Mouse (Mus musculus) intestine, embryonic 15.5 days (tissue): ENCODE measurements around the gene Tmprss6. TPM values are rescaled to one million over a fixed set of nuclear protein-coding genes. Genes with fewer than 3 reads are reported as not detected.

Experiments
- ATAC-seq: fragments of 200-750 bp; cut with Nextera tagmentation; 2 replicates; pipeline ENCODE4 v1.8.0; 2017; ENCODE audit warnings: moderate TSS enrichment, moderate library complexity
- H3K27ac ChIP-seq: fragments of 300-500 bp; sonication (generic); 2 replicates; pipeline ENCODE4 v1.5.1; 2015; ENCODE audit warnings: mild to moderate bottlenecking, inconsistent platforms
- H3K27me3 ChIP-seq: fragments of 300-500 bp; sonication (generic); replicated peaks from 2 replicates; pipeline ENCODE4 v1.6.1; 2015; ENCODE audit warnings: inconsistent platforms
- H3K36me3 ChIP-seq: fragments of 300-500 bp; sonication (generic); 2 replicates; pipeline ENCODE4 v1.6.1; 2015; ENCODE audit warnings: inconsistent platforms
- H3K4me1 ChIP-seq: fragments of 300-500 bp; sonication (generic); replicated peaks from 2 replicates; pipeline ENCODE4 v1.6.1; 2015; ENCODE audit warnings: inconsistent platforms
- H3K4me2 ChIP-seq: fragments of 300-500 bp; sonication (generic); replicated peaks from 2 replicates; pipeline ENCODE4 v1.6.1; 2015; ENCODE audit warnings: mild to moderate bottlenecking, inconsistent platforms
- H3K4me3 ChIP-seq: fragments of 300-500 bp; sonication (generic); replicated peaks from 2 replicates; pipeline ENCODE4 v1.5.1; 2015; ENCODE audit warnings: inconsistent platforms
- H3K9ac ChIP-seq: fragments of 300-500 bp; sonication (generic); 2 replicates; pipeline ENCODE4 v1.6.1; 2015; ENCODE audit warnings: inconsistent platforms
- H3K9me3 ChIP-seq: fragments of 300-500 bp; sonication (generic); 2 replicates; pipeline ENCODE4 v1.6.1; 2016; ENCODE audit warnings: inconsistent platforms
- WGBS: fragments of 180-500 bp; shearing (Covaris S2); methylation state at CpG from one replicate; pipeline ENCODE4 v1.1.7; 2015; 5-methylcytosine and 5-hydroxymethylcytosine counted together
- polyA plus RNA-seq: library from polyadenylated mRNA; unstranded; fragments of >200 nt; fragmentation: Nextera tagmentation; extraction: Ambion mirVana; gene quantifications from 2 replicates; pipeline ENCODE4 v1.2.1, GENCODE M21; 2015

Gene Tmprss6
- polyA plus RNA-seq, 1 experiment from 2014 or later = 0.39 TPM

- H3K4me1 ChIP-seq = peaks cover 10% of the 10 kb centered on the region
- 2% methylated on average over 52 of the region's 52 CpGs for WGBS
- H3K36me3 ChIP-seq = no peaks in the 10 kb centered on the region; the same call in 1 of the 2 replicates
- no peaks in the 10 kb centered on the region for H3K9me3 ChIP-seq
- ATAC-seq = peak; percentile 82
- H3K27ac ChIP-seq = peak within 1 kb of the TSS; percentile 68
- H3K27me3 ChIP-seq = peaks cover 46% of the 10 kb centered on the region
- peak within 1 kb of the TSS; percentile 57 for H3K4me3 ChIP-seq
- peak within 1 kb of the TSS; percentile 56 for H3K9ac ChIP-seq
- H3K4me2 ChIP-seq = peak within 1 kb of the TSS; percentile 71
Observed at GRCm38 (mm10) chr15:78428391-78429138, 39.9 kb downstream of the Tmprss6 start, which contains the start of gene Kctd17. Gene Kctd17, plus strand, starts transcription at chr15:78428564.

- no peak overlapping the region for H3K4me3 ChIP-seq
- no peak for ATAC-seq
- no peak overlapping the region for H3K27ac ChIP-seq
- 56% methylated on average over 4 of the region's 4 CpGs for WGBS
- H3K36me3 ChIP-seq = no peaks in the 10 kb centered on the region
- H3K4me2 ChIP-seq = no peak overlapping the region
- H3K9ac ChIP-seq = no peak overlapping the region
- peaks cover 64% of the 10 kb centered on the region for H3K27me3 ChIP-seq
- peaks cover 7% of the 10 kb centered on the region for H3K4me1 ChIP-seq
- H3K9me3 ChIP-seq = no peaks in the 10 kb centered on the region
Observed at GRCm38 (mm10) chr15:78425230-78425629, 43.2 kb downstream of the Tmprss6 start.

- Histone ChIP-seq H3K4me3 (no peak overlapping the region), H3K4me2 (no peak overlapping the region), H3K27me3 (peaks cover 64% of the 10 kb centered on the region), H3K9me3 (no peaks in the 10 kb centered on the region), H3K36me3 (no peaks in the 10 kb centered on the region), H3K9ac (no peak overlapping the region), H3K4me1 (peaks cover 6% of the 10 kb centered on the region), H3K27ac (no peak overlapping the region)
- 22% methylated on average over 11 of the region's 11 CpGs for WGBS
- no peak for ATAC-seq
Observed at GRCm38 (mm10) chr15:78424507-78424906, 43.9 kb downstream of the Tmprss6 start.

GRCm38 (mm10) chr15:78422046-78422956 is 46.1 kb downstream of the Tmprss6 start:
- H3K4me2 ChIP-seq = no peak overlapping the region; the same call in 1 of the 2 replicates
- H3K27me3 ChIP-seq = peaks cover 53% of the 10 kb centered on the region
- H3K36me3 ChIP-seq = no peaks in the 10 kb centered on the region
- H3K4me1 ChIP-seq = no peaks in the 10 kb centered on the region
- H3K4me3 ChIP-seq = no peak overlapping the region
- ATAC-seq = peak; percentile 77
- 15% methylated on average over 16 of the region's 16 CpGs for WGBS
- H3K9me3 ChIP-seq = no peaks in the 10 kb centered on the region
- H3K27ac ChIP-seq = no peak overlapping the region
- no peak overlapping the region for H3K9ac ChIP-seq

- H3K4me1 ChIP-seq = no peaks in the 10 kb centered on the region
- H3K9ac ChIP-seq = no peak overlapping the region
- no peak overlapping the region for H3K4me2 ChIP-seq
- whole genome bisulfite sequencing = 82% methylated on average over 13 of the region's 13 CpGs
- no peak overlapping the region for H3K27ac ChIP-seq
- H3K36me3 ChIP-seq = no peaks in the 10 kb centered on the region
- H3K27me3 ChIP-seq = peaks cover 39% of the 10 kb centered on the region
- ATAC-seq = no peak
- H3K9me3 ChIP-seq = no peaks in the 10 kb centered on the region
- no peak overlapping the region for H3K4me3 ChIP-seq
Observed at GRCm38 (mm10) chr15:78420395-78420794, 48.0 kb downstream of the Tmprss6 start.

- Histone ChIP-seq H3K4me3 (no peak overlapping the region), H3K27ac (no peak overlapping the region), H3K36me3 (no peaks in the 10 kb centered on the region), H3K4me2 (no peak overlapping the region), H3K4me1 (no peaks in the 10 kb centered on the region), H3K9ac (no peak overlapping the region), H3K27me3 (peaks cover 14% of the 10 kb centered on the region; the same call in 1 of the 2 replicates), H3K9me3 (no peaks in the 10 kb centered on the region)
- WGBS = 19% methylated on average over 4 of the region's 4 CpGs
- peak; percentile 27; the same call in 1 of the 2 replicates for ATAC-seq
Observed at GRCm38 (mm10) chr15:78416937-78417336, 51.5 kb downstream of the Tmprss6 start.

GRCm38 (mm10) chr15:78414157-78414556 is 54.3 kb downstream of the Tmprss6 start:
- peaks cover 31% of the 10 kb centered on the region for H3K27me3 ChIP-seq

GRCm38 (mm10) chr15:78413719-78414117 is 54.7 kb downstream of the Tmprss6 start:
- 52% methylated on average over 1 of the region's 1 CpGs for WGBS
- Histone ChIP-seq H3K4me3 (no peak overlapping the region), H3K9me3 (no peaks in the 10 kb centered on the region), H3K9ac (no peak overlapping the region), H3K36me3 (no peaks in the 10 kb centered on the region), H3K4me1 (peaks cover 11% of the 10 kb centered on the region), H3K4me2 (no peak overlapping the region), H3K27me3 (peaks cover 31% of the 10 kb centered on the region), H3K27ac (no peak overlapping the region)
- no peak for ATAC-seq

More at GRCm38 (mm10) chr15:78414157-78414556, 54.3 kb downstream of the Tmprss6 start:
- 94% methylated on average over 8 of the region's 8 CpGs for WGBS
- no peak overlapping the region for H3K27ac ChIP-seq
- no peak overlapping the region for H3K4me2 ChIP-seq
- no peaks in the 10 kb centered on the region for H3K9me3 ChIP-seq
- no peak for ATAC-seq
- H3K9ac ChIP-seq = no peak overlapping the region
- no peak overlapping the region for H3K4me3 ChIP-seq
- peaks cover 8% of the 10 kb centered on the region for H3K4me1 ChIP-seq
- no peaks in the 10 kb centered on the region for H3K36me3 ChIP-seq

- Histone ChIP-seq H3K4me3 (no peak overlapping the region), H3K4me1 (peaks cover 14% of the 10 kb centered on the region), H3K4me2 (no peak overlapping the region), H3K27ac (no peak overlapping the region), H3K9me3 (no peaks in the 10 kb centered on the region), H3K27me3 (peaks cover 33% of the 10 kb centered on the region), H3K36me3 (no peaks in the 10 kb centered on the region), H3K9ac (no peak overlapping the region)
- WGBS = 85% methylated on average over 14 of the region's 14 CpGs
- ATAC-seq = peak; percentile 39; the same call in 1 of the 2 replicates
Observed at GRCm38 (mm10) chr15:78413083-78413718, 55.2 kb downstream of the Tmprss6 start.

GRCm38 (mm10) chr15:78409570-78410052 is 58.8 kb downstream of the Tmprss6 start:
- Histone ChIP-seq H3K4me3 (peak overlapping the region; percentile 23), H3K9me3 (no peaks in the 10 kb centered on the region), H3K27ac (peak overlapping the region; percentile 54; the same call in 1 of the 2 replicates), H3K9ac (no peak overlapping the region; the same call in 1 of the 2 replicates), H3K4me1 (peaks cover 30% of the 10 kb centered on the region), H3K4me2 (peak overlapping the region; percentile 62), H3K27me3 (peaks cover 33% of the 10 kb centered on the region), H3K36me3 (no peaks in the 10 kb centered on the region)
- 17% methylated on average over 12 of the region's 12 CpGs for WGBS
- peak; percentile 54 for ATAC-seq

GRCm38 (mm10) chr15:78406293-78406934 is 62.0 kb downstream of the Tmprss6 start, which contains the start of gene Mpst:
Gene Mpst, plus strand, starts transcription at chr15:78406416.
- peak; percentile 85 for ATAC-seq
- under 1% methylated on average over 40 of the region's 40 CpGs for WGBS
- Histone ChIP-seq H3K4me2 (peak within 1 kb of the TSS; percentile 83), H3K4me3 (peak within 1 kb of the TSS; percentile 72), H3K9me3 (no peaks in the 10 kb centered on the region), H3K27me3 (peaks cover 28% of the 10 kb centered on the region), H3K27ac (peak within 1 kb of the TSS; percentile 95), H3K4me1 (peaks cover 44% of the 10 kb centered on the region), H3K9ac (peak within 1 kb of the TSS; percentile 76), H3K36me3 (no peaks in the 10 kb centered on the region)
